9 mouse cellular contexts compared by ENCODE assay signal in the genomic region with DNA sequence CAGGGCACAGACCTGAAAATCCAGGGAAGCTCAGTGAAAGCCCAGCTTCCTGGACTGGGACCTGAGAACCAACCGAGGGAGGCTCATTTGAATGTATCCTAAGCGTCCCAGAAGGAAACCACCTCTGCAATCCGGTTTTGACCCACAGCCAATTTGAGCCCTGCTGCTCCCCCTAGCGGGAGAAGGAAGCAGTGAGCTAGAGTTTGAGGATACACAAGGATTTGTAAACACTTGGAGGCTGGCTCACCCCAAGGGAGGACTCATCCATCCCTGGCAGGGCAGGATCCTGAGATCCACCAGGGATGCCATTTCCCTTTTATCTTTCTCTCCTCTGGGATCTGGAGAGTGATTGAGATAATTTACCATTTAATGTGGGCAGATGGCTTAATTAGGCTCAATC. TPM values are rescaled to one million over a fixed set of nuclear protein-coding genes. Genes with fewer than 3 reads are reported as not detected.
DNase-seq lines count a peak whose midpoint lies in the region; TF ChIP-seq lines count a peak whose summit lies in the region.
"Had no signal": no experiment of that assay in that cellular context is flagged by ENCODE, and none has a peak within 500 bp of the region (broad histone marks: within the 10 kb centered on the region; RNA-seq: fewer than 3 reads in every experiment).

No protein-coding gene starts in this region.

- peak; percentile 74 to 81 for TF ChIP-seq CTCF in CH12.LX (conservative IDR thresholded peaks at IDR 0.05 in 1 of 2, IDR thresholded peaks at IDR 0.05 in 1 of 2; ENCODE audit: low read depth in 2 of 2, low read length in 2 of 2)

- H3K27me3 ChIP-seq in CH12.LX (replicated peaks), result peaks cover 50% of the 10 kb centered on the region
- H3K27me3 ChIP-seq: limb, embryonic 15.5 days had no signal

- no peaks in the 10 kb centered on the region for H3K9me3 ChIP-seq in CH12.LX (replicated peaks; ENCODE audit: low read length)
- H3K9me3 ChIP-seq: limb, embryonic 15.5 days had no signal

- in situ Hi-C loops in CH12.LX (cut with MboI; ENCODE audit: low pct_ligation_motif_present, low pct_unique_long_range_greater_than_20kb, low sequenced_read_pairs), result no loop called here

- H3K4me2 ChIP-seq in CH12.LX (ENCODE audit: insufficient read depth, low read depth, poor library complexity, severe bottlenecking), result peak overlapping the region; percentile 37; the same call in 1 of the 2 replicates
- H3K4me2 ChIP-seq: limb, embryonic 15.5 days had no signal

- no peaks in the 10 kb centered on the region for H3K79me2 ChIP-seq in CH12.LX (replicated peaks; ENCODE audit: control insufficient read depth, extremely low read depth, insufficient read depth, poor library complexity, severe bottlenecking)

- H3K27ac ChIP-seq in CH12.LX (ENCODE audit: insufficient read depth, low read depth), result no peak overlapping the region
- H3K27ac ChIP-seq: limb, embryonic 15.5 days had no signal

- no peak overlapping the region for H3K9ac ChIP-seq in CH12.LX (ENCODE audit: insufficient read depth, low read depth)
- H3K9ac ChIP-seq: limb, embryonic 15.5 days had no signal

- no peak overlapping the region for H3K4me3 ChIP-seq in CH12.LX (replicated peaks in 1 of 3; ENCODE audit: low read depth in 2 of 3, low read length in 2 of 3, poor library complexity in 1 of 3)
- H3K4me3 ChIP-seq: limb, embryonic 15.5 days had no signal

- TF ChIP-seq RAD21 in CH12.LX (IDR thresholded peaks at IDR 0.05; ENCODE audit: low read depth, low read length), result peak; percentile 53

- no peak for TF ChIP-seq EP300 in CH12.LX (IDR thresholded peaks at IDR 0.05; ENCODE audit: low read length)

- H3K4me1 ChIP-seq in CH12.LX (ENCODE audit: control insufficient read depth in 1 of 2, insufficient read depth in 2 of 2), result 0 out of 4 replicates have a peak, but pooled peaks cover 0 to 4% of the 10 kb centered on the region in 2 experiments

- no peaks in the 10 kb centered on the region for H3K36me3 ChIP-seq in CH12.LX (replicated peaks in 1 of 2; ENCODE audit: control insufficient read depth in 1 of 2, insufficient read depth in 1 of 2, low read length in 1 of 2)
- H3K36me3 ChIP-seq: limb, embryonic 15.5 days had no signal

- dilution Hi-C loops in CH12.LX (cut with MboI; ENCODE audit: extremely low pct_ligation_motif_present, extremely low pct_unique_long_range_greater_than_20kb, low sequenced_read_pairs), result no loop called here

- no peak for TF ChIP-seq POLR2A in CH12.LX (IDR thresholded peaks at IDR 0.05; ENCODE audit: low read depth, low read length)

- DNase-seq in CH12.LX (ENCODE audit: extremely low read depth), result peak; percentile 62
- DNase-seq in NIH3T3 (ENCODE audit: low read depth), result peak; percentile 65
- peak; percentile 56 for DNase-seq in cerebellum, adult 8-10 months
- peak; percentile 57 to 60 for DNase-seq in gastrocnemius, adult 8-10 months (ENCODE audit: low spot score in 2 of 2)
- DNase-seq in kidney, postnatal 10 days, result peak; percentile 79
- DNase-seq in lung, postnatal 10 days, result peak; percentile 81
- peak; percentile 57 for DNase-seq in right cerebral cortex, postnatal 14 days
- peak; percentile 17 for DNase-seq in yolk sac, embryonic 10.5 days (ENCODE audit: low spot score)

TF ChIP-seq in CH12.LX, 34 proteins besides CTCF, POLR2A, EP300 and RAD21:
- peak; percentile 31; the same call in 1 of the 2 replicates for TF ChIP-seq IRF4 (IDR thresholded peaks at IDR 0.05; ENCODE audit: low read depth, low read length)
- TF ChIP-seq USF1 (IDR thresholded peaks at IDR 0.05; ENCODE audit: low read depth, low read length), result no peak
- peak; percentile 76 for TF ChIP-seq SMC3 (IDR thresholded peaks at IDR 0.05; ENCODE audit: low read depth, low read length)
- TF ChIP-seq ELF1 (IDR thresholded peaks at IDR 0.05; ENCODE audit: low read depth, low read length), result peak; percentile 38; the same call in 1 of the 2 replicates
TF ChIP-seq in CH12.LX: peak in this region for 3.

RNA-seq across cellular contexts. Expression of gene Rbm15, which starts 45.9 kb away (rescaled TPM):
- total RNA-seq in CH12.LX (2012; rRNA removed) (26.0 and 30.5 TPM in 2 replicates), CH12.LX (2014; rRNA removed) (15.2 and 17.0 TPM in 2 replicates)
- 14.5 and 17.2 TPM in 2 replicates for polyA plus RNA-seq in CH12.LX (2012; ENCODE audit: insufficient read length, low read depth)
- total RNA-seq in gastrocnemius, adult 8-10 months (2022), result 10 to 100 TPM; 20.8 to 25.7 (median 22.8) TPM

Comparison
In these comparisons a context has a peak if more than half of its experiments do, and no peak if none do; other contexts are left out.
1. DNase-seq: peak in every context shown above with its lines; median percentile 81 in lung, postnatal 10 days; 79 in kidney, postnatal 10 days; 65 in NIH3T3; 62 in CH12.LX; 58 in gastrocnemius, adult 8-10 months; 57 in right cerebral cortex, postnatal 14 days; 56 in cerebellum, adult 8-10 months; 17 in yolk sac, embryonic 10.5 days.